Mouse (Mus musculus) MEL (cell line): ENCODE data around the gene Zfand5. TPM values are rescaled to one million over a fixed set of nuclear protein-coding genes. Genes with fewer than 3 reads are reported as not detected.
A peak's percentile ranks its signal among the peaks of the same experiment; 100 is the strongest.

Source experiments
- DNase-seq: peaks from one replicate; pipeline ENCODE4 v3.0.0; 2011; ENCODE audit warnings: low read depth, low spot score
- H3K27ac ChIP-seq: 2 replicates; pipeline ENCODE4 v1.5.1; 2012; ENCODE audit warnings: low read depth, mild to moderate bottlenecking, control low read depth, low read length, moderate library complexity; ENCODE audit not compliant: control insufficient read depth
- H3K27me3 ChIP-seq, 2 experiments: fragments of 150-350 bp in 1 of 2; sonication (generic) in 1 of 2; 2 replicates each; pipeline ENCODE4 v1.6.1; 2012; ENCODE audit warnings: low read length in 2 of 2, mild to moderate bottlenecking in 2 of 2, improper control_type of control experiment in 1 of 2, moderate library complexity in 1 of 2; ENCODE audit not compliant: insufficient read depth in 2 of 2, control insufficient read depth in 1 of 2
- H3K36me3 ChIP-seq, 2 experiments: 2 replicates each; pipeline ENCODE4 v1.6.1; 2012 to 2014; ENCODE audit warnings: low read length in 2 of 2, improper control_type of control experiment in 1 of 2, inconsistent platforms in 1 of 2, mild to moderate bottlenecking in 1 of 2; ENCODE audit not compliant: insufficient read depth in 2 of 2, control insufficient read depth in 1 of 2
- H3K4me1 ChIP-seq, 2 experiments: fragments of 150-350 bp in 1 of 2; sonication (generic) in 1 of 2; 2 replicates each; pipeline ENCODE4 v1.6.1; 2012; ENCODE audit warnings: low read length in 2 of 2, improper control_type of control experiment in 1 of 2, mild to moderate bottlenecking in 1 of 2; ENCODE audit not compliant: insufficient read depth in 2 of 2, control insufficient read depth in 1 of 2
- H3K4me3 ChIP-seq, 2 experiments: fragments of 150-350 bp in 1 of 2; sonication (generic) in 1 of 2; 2 replicates each; pipeline ENCODE4 v1.5.1; 2012; ENCODE audit warnings: low read depth in 2 of 2, low read length in 2 of 2, mild to moderate bottlenecking in 2 of 2, moderate library complexity in 2 of 2, control low read depth in 1 of 2, improper control_type of control experiment in 1 of 2; ENCODE audit not compliant: control insufficient read depth in 1 of 2, insufficient read depth in 1 of 2
- H3K79me2 ChIP-seq: 2 replicates; pipeline ENCODE4 v1.6.1; 2012; ENCODE audit warnings: mild to moderate bottlenecking, low read length, moderate library complexity; ENCODE audit not compliant: control insufficient read depth, poor library complexity, insufficient read depth
- H3K9ac ChIP-seq: 2 replicates; pipeline ENCODE4 v1.6.1; 2012; ENCODE audit warnings: low read depth, mild to moderate bottlenecking, control low read depth, low read length, moderate library complexity; ENCODE audit not compliant: control insufficient read depth, poor library complexity, severe bottlenecking
- H3K9me3 ChIP-seq: fragments of 150-350 bp; sonication (generic); replicated peaks from 2 replicates; pipeline ENCODE4 v1.6.1; 2012; ENCODE audit warnings: mild to moderate bottlenecking, low read length, improper control_type of control experiment, moderate library complexity; ENCODE audit not compliant: insufficient read depth
- CHD1 ChIP-seq: IDR thresholded peaks from 2 replicates; pipeline ENCODE4 v1.6.1; 2012; ENCODE audit warnings: low read depth, mild to moderate bottlenecking, inconsistent platforms, low read length, improper control_type of control experiment
- CHD2 ChIP-seq: IDR thresholded peaks from 2 replicates; pipeline ENCODE4 v1.6.1; 2011; ENCODE audit warnings: low read length, improper control_type of control experiment
- EP300 ChIP-seq, 2 experiments: IDR thresholded peaks; 2 replicates each; pipeline ENCODE4 v1.6.1; 2011; ENCODE audit warnings: improper control_type of control experiment in 2 of 2, low read length in 2 of 2, low read depth in 1 of 2, mild to moderate bottlenecking in 1 of 2
- GABPA ChIP-seq: IDR thresholded peaks from 2 replicates; pipeline ENCODE4 v1.6.1; 2012; ENCODE audit warnings: low read depth, mild to moderate bottlenecking, inconsistent platforms, low read length, improper control_type of control experiment, moderate library complexity
- HCFC1 ChIP-seq: IDR thresholded peaks from 2 replicates; pipeline ENCODE4 v1.6.1; 2012; ENCODE audit warnings: low read depth, mild to moderate bottlenecking, inconsistent platforms, low read length, improper control_type of control experiment, moderate library complexity
- JUND ChIP-seq: IDR thresholded peaks from 2 replicates; pipeline ENCODE4 v1.6.1; 2011; ENCODE audit warnings: low read depth, mild to moderate bottlenecking, improper control_type of control experiment, low read length
- MAX ChIP-seq: IDR thresholded peaks from 2 replicates; pipeline ENCODE4 v1.6.1; 2011; ENCODE audit warnings: low read length, improper control_type of control experiment
- MXI1 ChIP-seq: IDR thresholded peaks from 2 replicates; pipeline ENCODE4 v1.6.1; 2011; ENCODE audit warnings: mild to moderate bottlenecking, low read depth, low read length, improper control_type of control experiment
- MYC ChIP-seq: IDR thresholded peaks from 2 replicates; pipeline ENCODE4 v1.6.1; 2011; ENCODE audit warnings: low read depth, mild to moderate bottlenecking, low read length, improper control_type of control experiment, moderate library complexity
- NRF1 ChIP-seq: IDR thresholded peaks from 2 replicates; pipeline ENCODE4 v1.6.1; 2014; ENCODE audit warnings: low read depth, mild to moderate bottlenecking, inconsistent platforms, low read length, improper control_type of control experiment, moderate library complexity; ENCODE audit not compliant: poor library complexity, insufficient read depth, severe bottlenecking
- RAD21 ChIP-seq: IDR thresholded peaks from 2 replicates; pipeline ENCODE4 v1.6.1; 2011; ENCODE audit warnings: mild to moderate bottlenecking, low read depth, low read length, improper control_type of control experiment
- RCOR1 ChIP-seq: IDR thresholded peaks from 2 replicates; pipeline ENCODE4 v1.6.1; 2012; ENCODE audit warnings: low read depth, mild to moderate bottlenecking, inconsistent platforms, low read length, improper control_type of control experiment
- SIN3A ChIP-seq: IDR thresholded peaks from 2 replicates; pipeline ENCODE4 v1.6.1; 2012; ENCODE audit warnings: low read length, improper control_type of control experiment, inconsistent platforms
- SMC3 ChIP-seq: IDR thresholded peaks from 2 replicates; pipeline ENCODE4 v1.6.1; 2011; ENCODE audit warnings: low read depth, low read length, improper control_type of control experiment
- TAL1 ChIP-seq: IDR thresholded peaks from 2 replicates; pipeline ENCODE4 v1.6.1; 2012; ENCODE audit warnings: mild to moderate bottlenecking, inconsistent platforms, low read length, moderate library complexity, mixed read lengths
- TBP ChIP-seq: IDR thresholded peaks from 2 replicates; pipeline ENCODE4 v1.8.0; 2011; ENCODE audit warnings: low read depth, low read length, improper control_type of control experiment
- TCF12 ChIP-seq: IDR thresholded peaks from 2 replicates; pipeline ENCODE4 v1.6.1; 2014; ENCODE audit warnings: low read depth, mild to moderate bottlenecking, inconsistent platforms, low read length, improper control_type of control experiment, moderate library complexity
- UBTF ChIP-seq: IDR thresholded peaks from 2 replicates; pipeline ENCODE4 v1.6.1; 2012; ENCODE audit warnings: low read depth, mild to moderate bottlenecking, inconsistent platforms, low read length, improper control_type of control experiment, moderate library complexity, borderline replicate concordance; ENCODE audit not compliant: insufficient read depth
- USF1 ChIP-seq: IDR thresholded peaks from 2 replicates; pipeline ENCODE4 v1.6.1; 2014; ENCODE audit warnings: low read depth, mild to moderate bottlenecking, inconsistent platforms, low read length, improper control_type of control experiment, moderate library complexity
- ZC3H11A ChIP-seq: IDR thresholded peaks from 2 replicates; pipeline ENCODE4 v1.6.1; 2012; ENCODE audit warnings: low read depth, mild to moderate bottlenecking, inconsistent platforms, low read length, improper control_type of control experiment
- ZKSCAN1 ChIP-seq: IDR thresholded peaks from 2 replicates; pipeline ENCODE4 v1.6.1; 2012; ENCODE audit warnings: low read depth, mild to moderate bottlenecking, inconsistent platforms, low read length, improper control_type of control experiment, moderate library complexity
- ZNF384 ChIP-seq: IDR thresholded peaks from 2 replicates; pipeline ENCODE4 v1.6.1; 2012; ENCODE audit warnings: low read depth, mild to moderate bottlenecking, inconsistent platforms, low read length, improper control_type of control experiment
- polyA plus RNA-seq, 2 experiments: library from polyadenylated mRNA; stranded (reverse) in 1 of 2; unstranded in 1 of 2; fragments of >175 nt in 1 of 2; fragments of >200 nt in 1 of 2; gene quantifications; 2 replicates each; pipeline versions ENCODE4 v1.2.1 to v1.2.4; 2012; ENCODE audit warnings: low replicate concordance in 2 of 2, low read depth in 1 of 2; ENCODE audit not compliant: insufficient read length in 2 of 2, insufficient read depth in 1 of 2, missing spikeins in 1 of 2
- total RNA-seq: library from RNA; depleted of rRNA; stranded (reverse); fragments of 300-350 nt; gene quantifications from 2 replicates; pipeline ENCODE4 v1.2.3, GENCODE M21; 2012

Gene Zfand5
- total and polyA plus RNA-seq, 3 experiments: 48.1 to 66.8 (median 51.5) TPM

DNA sequence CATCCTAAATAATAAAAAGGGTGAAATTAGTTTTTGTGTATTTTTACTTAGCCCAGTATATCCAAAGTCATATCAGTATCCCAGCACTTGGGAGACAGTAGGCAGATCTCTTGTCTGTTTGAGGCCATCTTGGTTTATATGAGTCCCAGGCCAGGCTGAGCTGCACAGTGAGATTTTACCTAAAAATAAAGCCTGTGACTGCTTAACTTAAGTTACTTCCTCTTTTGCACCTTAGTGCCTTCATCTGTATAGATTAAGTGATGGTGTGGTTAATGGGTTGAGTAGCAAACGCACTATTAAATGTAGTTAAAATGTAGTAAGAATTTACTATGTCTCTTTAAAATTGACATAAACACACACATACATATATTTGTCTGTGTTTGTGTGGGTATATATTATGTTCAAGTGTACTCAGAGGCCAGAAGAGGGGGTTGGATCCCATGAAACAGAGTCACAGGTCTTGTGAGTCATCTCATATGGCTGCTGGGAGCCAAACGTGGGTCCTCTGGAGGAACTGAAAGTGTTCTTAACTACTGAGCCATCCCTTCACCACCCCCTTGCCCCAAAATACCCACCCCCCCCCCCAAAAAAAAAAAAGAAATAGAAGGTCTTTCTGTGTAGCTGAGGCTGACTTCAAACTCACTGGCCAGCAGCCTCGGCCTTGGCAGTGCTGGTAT lies 14.5 kb downstream of the Zfand5 start (continued):
- TF ChIP-seq RCOR1: 0 out of 2 replicates have a peak, but pooled peaks have one; percentile 51
- no peak for TF ChIP-seq RAD21
- no peak for TF ChIP-seq ZNF384
- no peak for TF ChIP-seq TAL1
- TF ChIP-seq JUND: no peak
- 0 out of 2 replicates have a peak, but pooled peaks have one; percentile 12 for TF ChIP-seq TCF12

DNA sequence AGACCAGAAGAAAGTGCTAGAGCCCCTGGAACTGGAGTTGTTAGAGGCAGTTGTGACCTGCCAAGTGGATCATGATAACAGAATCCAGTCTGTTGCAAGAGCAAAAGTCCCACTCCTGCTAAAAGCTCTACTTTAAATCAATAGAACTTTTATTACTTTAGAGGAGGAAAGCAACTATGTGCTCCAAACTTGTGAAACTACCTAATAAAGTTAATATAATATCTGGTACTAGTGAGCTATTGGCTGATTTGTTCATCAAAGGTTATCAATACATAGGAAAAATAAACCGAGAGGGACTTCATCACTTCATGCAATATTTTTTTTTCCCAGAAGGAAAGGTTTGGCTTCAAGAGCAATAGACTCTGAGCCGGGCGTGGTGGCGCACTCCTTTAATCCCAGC lies 25.3 kb downstream of the Zfand5 start:
- Histone ChIP-seq H3K9ac (no peak overlapping the region), H3K27me3 (no peaks in the 10 kb centered on the region), H3K9me3 (no peaks in the 10 kb centered on the region), H3K4me3 (no peak overlapping the region), H3K27ac (no peak overlapping the region), H3K79me2 (no peaks in the 10 kb centered on the region), H3K36me3 (no peaks in the 10 kb centered on the region), H3K4me1 (no peaks in the 10 kb centered on the region)
- TF ChIP-seq EP300 (IDR thresholded peaks at IDR 0.05; ENCODE audit: low read depth in 1 of 2, low read length in 2 of 2) (no peak), SMC3 (no peak), CHD1 (no peak), MXI1 (no peak), NRF1 (no peak), CHD2 (no peak), TAL1 (no peak), HCFC1 (no peak), GABPA (no peak), ZKSCAN1 (no peak), USF1 (no peak), MAX (no peak), RCOR1 (no peak), TBP (no peak), SIN3A (no peak), TCF12 (no peak), MYC (no peak), UBTF (no peak), ZC3H11A (no peak)
- no peak for DNase-seq
